Mouse (Mus musculus): ENCODE data around the gene Prkg1. TPM values are rescaled to one million over a fixed set of nuclear protein-coding genes. Genes with fewer than 3 reads are reported as not detected.

Gene Prkg1
- polyA plus RNA-seq, 1 experiment from 2014 or later: 2.2 TPM

DNA sequence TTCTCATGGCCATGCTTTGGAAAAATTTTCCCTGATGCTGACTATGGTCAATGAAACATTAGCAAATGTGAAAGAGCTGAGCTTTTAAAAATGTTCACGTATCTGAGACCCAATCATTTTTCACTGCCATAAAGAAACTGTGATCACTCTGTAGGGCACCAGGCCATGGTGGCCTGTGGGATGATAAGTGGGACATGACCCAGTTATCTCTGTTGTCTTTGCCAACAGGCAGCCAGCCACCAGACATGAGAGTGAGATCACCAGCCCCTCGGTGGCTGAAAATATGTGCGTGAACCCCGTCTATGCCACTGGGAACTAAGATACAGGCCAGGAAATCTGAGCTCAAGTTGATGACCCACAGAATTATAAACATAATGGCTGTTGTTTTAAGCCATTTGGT lies 14.2 kb upstream of the Prkg1 start:
- peaks cover 29% of the 10 kb centered on the region for H3K4me1 ChIP-seq (replicated peaks; ENCODE audit: control insufficient read depth, insufficient read depth, low read length)
- no peaks in the 10 kb centered on the region for H3K9me3 ChIP-seq (ENCODE audit: control insufficient read depth, low read length)
- no peak overlapping the region for H3K27ac ChIP-seq (ENCODE audit: low read depth, low read length)
- no peak overlapping the region for H3K4me3 ChIP-seq (ENCODE audit: low read depth, low read length)
- no peaks in the 10 kb centered on the region for H3K27me3 ChIP-seq (replicated peaks; ENCODE audit: control insufficient read depth, insufficient read depth, low read length)
- H3K36me3 ChIP-seq (ENCODE audit: control insufficient read depth, insufficient read depth, low read length): no peaks in the 10 kb centered on the region
- ATAC-seq (replicated peaks; ENCODE audit: low FRiP score) (peak; percentile 61), DNase-seq (ENCODE audit: low spot score) (no peak)
- WGBS: 31% methylated on average over 4 of the region's 4 CpGs
- H3K9ac ChIP-seq (ENCODE audit: low read depth, low read length): no peak overlapping the region
- no peak overlapping the region for H3K4me2 ChIP-seq

DNA sequence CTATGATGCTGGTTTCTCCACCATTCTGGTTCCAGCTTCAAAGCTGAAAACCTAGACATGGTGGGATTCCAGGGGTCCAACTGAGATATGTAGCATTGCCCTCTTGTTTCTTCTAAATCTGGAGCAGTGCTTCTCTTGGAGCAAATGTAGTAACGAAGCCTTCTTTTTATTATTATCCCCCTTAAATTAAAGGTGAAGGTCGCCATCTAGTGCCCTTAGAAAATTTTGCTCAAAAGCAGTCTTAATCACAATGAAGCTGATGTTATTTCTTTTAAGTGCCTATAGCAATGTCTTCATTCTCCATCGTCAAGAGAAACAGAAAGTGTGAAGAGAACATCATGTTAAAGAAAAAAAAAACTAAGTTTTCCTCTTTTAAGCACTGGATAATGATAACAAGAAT lies 2.2 kb upstream of the Prkg1 start:
- Histone ChIP-seq H3K4me1 (replicated peaks; ENCODE audit: control insufficient read depth, insufficient read depth, low read length) (peaks cover 17% of the 10 kb centered on the region), H3K9ac (ENCODE audit: low read depth, low read length) (no peak overlapping the region), H3K36me3 (ENCODE audit: control insufficient read depth, insufficient read depth, low read length) (no peaks in the 10 kb centered on the region), H3K4me2 (no peak overlapping the region), H3K9me3 (ENCODE audit: control insufficient read depth, low read length) (no peaks in the 10 kb centered on the region), H3K27ac (ENCODE audit: low read depth, low read length) (no peak overlapping the region), H3K4me3 (ENCODE audit: low read depth, low read length) (no peak overlapping the region), H3K27me3 (replicated peaks; ENCODE audit: control insufficient read depth, insufficient read depth, low read length) (peaks cover 8% of the 10 kb centered on the region; the same call in 1 of the 2 replicates)
- no peak for ATAC-seq (replicated peaks; ENCODE audit: low FRiP score)
- DNase-seq (ENCODE audit: low spot score): no peak
- WGBS: 6% methylated on average over 3 of the region's 3 CpGs

DNA sequence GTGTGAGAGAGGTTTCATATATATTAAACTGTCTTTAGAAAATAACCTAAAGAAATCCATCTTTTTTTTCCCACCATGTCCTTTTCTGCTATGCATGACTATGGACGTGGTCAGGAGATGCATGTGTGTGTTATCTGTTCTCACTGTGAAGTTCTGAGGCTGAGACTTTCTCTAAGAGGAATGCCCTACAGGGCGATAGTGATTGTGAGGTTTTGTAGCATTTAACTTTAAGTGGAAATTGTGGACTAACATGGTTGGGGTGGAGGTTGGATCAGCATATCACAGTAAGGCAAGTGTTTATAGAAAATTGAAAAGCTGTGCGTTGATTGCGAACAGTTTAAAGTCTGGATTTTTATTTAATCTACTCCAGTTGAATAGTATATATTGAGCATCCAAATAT lies 618 bp upstream of the Prkg1 start:
- Histone ChIP-seq H3K4me1 (replicated peaks; ENCODE audit: control insufficient read depth, insufficient read depth, low read length) (peaks cover 19% of the 10 kb centered on the region), H3K27ac (ENCODE audit: low read depth, low read length) (no peak overlapping the region), H3K4me2 (peak overlapping the region; percentile 87), H3K36me3 (ENCODE audit: control insufficient read depth, insufficient read depth, low read length) (no peaks in the 10 kb centered on the region), H3K9me3 (ENCODE audit: control insufficient read depth, low read length) (no peaks in the 10 kb centered on the region), H3K4me3 (ENCODE audit: low read depth, low read length) (no peak overlapping the region), H3K27me3 (replicated peaks; ENCODE audit: control insufficient read depth, insufficient read depth, low read length) (peaks cover 8% of the 10 kb centered on the region; the same call in 1 of the 2 replicates), H3K9ac (ENCODE audit: low read depth, low read length) (no peak overlapping the region)
- 32% methylated on average over 4 of the region's 4 CpGs for WGBS
- DNase-seq (ENCODE audit: low spot score): no peak
- 0 out of 2 replicates have a peak, but pooled peaks have one; percentile 19 for ATAC-seq (replicated peaks; ENCODE audit: low FRiP score)

DNA sequence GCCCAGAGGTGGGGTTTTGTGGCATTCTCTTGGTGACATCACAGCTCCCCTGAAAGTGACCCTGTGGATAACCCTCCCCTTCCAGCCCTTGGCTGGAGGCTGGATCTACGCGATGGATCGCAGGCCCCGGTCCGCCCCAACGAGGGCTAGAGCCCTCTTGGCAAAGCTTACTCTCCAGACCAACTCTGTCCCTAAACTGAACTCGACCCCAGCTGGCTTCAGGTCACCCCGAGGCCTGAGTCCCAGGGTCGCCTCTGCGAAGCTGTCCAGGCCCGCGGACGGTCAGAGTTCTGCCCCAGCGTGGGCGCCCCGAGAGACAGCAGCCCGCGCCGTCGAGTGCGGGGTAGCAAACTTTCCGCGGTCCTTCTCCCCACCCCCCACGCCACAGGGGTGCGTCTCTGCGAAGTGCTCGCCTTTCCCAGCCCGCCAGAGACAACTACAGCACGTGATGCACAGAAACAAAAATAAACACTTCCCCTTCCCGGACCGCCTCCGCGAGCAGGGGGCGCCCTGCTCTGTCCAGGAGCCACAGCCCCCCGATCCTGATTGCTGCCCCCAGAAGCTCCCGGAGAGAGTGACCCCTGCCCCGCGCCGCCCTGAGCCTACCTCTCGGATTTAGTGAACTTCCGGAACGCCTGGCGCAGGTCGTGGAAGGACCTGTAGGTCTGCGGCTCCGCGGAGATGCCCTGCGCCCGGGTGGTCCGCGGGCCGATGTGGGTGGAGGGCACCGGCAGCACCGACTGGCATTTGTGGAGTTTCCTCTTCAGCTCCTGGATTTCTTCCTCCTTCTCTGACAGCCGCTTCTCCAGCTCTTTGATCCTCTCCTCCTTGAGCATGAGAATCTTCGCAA lies 657 bp downstream of the Prkg1 start:
- H3K4me3 ChIP-seq (ENCODE audit: low read depth, low read length): peak overlapping the region; percentile 65
- H3K9me3 ChIP-seq (ENCODE audit: control insufficient read depth, low read length): no peaks in the 10 kb centered on the region
- peak overlapping the region; percentile 4; the same call in 1 of the 2 replicates for H3K27ac ChIP-seq (ENCODE audit: low read depth, low read length)
- peaks cover 8% of the 10 kb centered on the region; the same call in 1 of the 2 replicates for H3K27me3 ChIP-seq (replicated peaks; ENCODE audit: control insufficient read depth, insufficient read depth, low read length)
- H3K36me3 ChIP-seq (ENCODE audit: control insufficient read depth, insufficient read depth, low read length): no peaks in the 10 kb centered on the region
- WGBS: under 1% methylated on average over 56 of the region's 56 CpGs
- peak; percentile 55 for ATAC-seq (replicated peaks; ENCODE audit: low FRiP score)
- DNase-seq (ENCODE audit: low spot score): peak; percentile 62
- H3K9ac ChIP-seq (ENCODE audit: low read depth, low read length): peak overlapping the region; percentile 64
- H3K4me2 ChIP-seq: peak overlapping the region; percentile 87
- H3K4me1 ChIP-seq (replicated peaks; ENCODE audit: control insufficient read depth, insufficient read depth, low read length): peaks cover 20% of the 10 kb centered on the region

DNA sequence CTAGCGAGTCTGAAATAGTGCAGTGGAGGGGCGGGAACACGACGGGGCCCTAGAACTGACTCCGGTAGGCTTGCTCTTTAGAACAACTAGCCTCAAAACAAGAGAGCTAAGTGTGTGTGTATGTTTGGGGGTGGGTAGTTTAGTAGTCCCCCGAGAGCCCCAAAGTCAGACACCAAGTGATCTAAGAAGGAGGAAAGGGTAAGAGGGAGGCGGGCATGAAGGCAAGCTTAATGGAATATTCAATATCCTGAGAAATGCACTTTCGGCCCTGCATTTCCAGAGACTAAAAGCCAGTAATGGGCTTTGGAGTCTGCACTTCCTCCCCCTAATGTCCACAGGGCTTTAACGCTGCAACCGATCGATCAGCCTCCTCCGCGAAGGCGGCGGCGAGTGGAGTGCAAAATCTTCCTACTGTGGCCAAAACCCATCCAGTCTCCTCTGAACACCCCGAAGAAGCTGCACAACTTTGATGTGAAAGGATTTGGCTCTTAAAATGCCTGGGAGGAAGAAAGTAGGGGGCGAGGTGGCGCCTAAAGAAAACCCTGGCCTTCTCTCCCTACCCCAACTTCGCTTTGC lies 1.5 kb downstream of the Prkg1 start:
- ATAC-seq (replicated peaks; ENCODE audit: low FRiP score): peak; percentile 35; the same call in 1 of the 2 replicates
- peak; percentile 48 for DNase-seq (ENCODE audit: low spot score)
- Histone ChIP-seq H3K36me3 (ENCODE audit: control insufficient read depth, insufficient read depth, low read length) (no peaks in the 10 kb centered on the region), H3K9ac (ENCODE audit: low read depth, low read length) (peak overlapping the region; percentile 64), H3K4me1 (replicated peaks; ENCODE audit: control insufficient read depth, insufficient read depth, low read length) (peaks cover 20% of the 10 kb centered on the region), H3K4me2 (peak overlapping the region; percentile 87), H3K27ac (ENCODE audit: low read depth, low read length) (peak overlapping the region; percentile 8; the same call in 1 of the 2 replicates), H3K4me3 (ENCODE audit: low read depth, low read length) (peak overlapping the region; percentile 65), H3K9me3 (ENCODE audit: control insufficient read depth, low read length) (no peaks in the 10 kb centered on the region), H3K27me3 (replicated peaks; ENCODE audit: control insufficient read depth, insufficient read depth, low read length) (peaks cover 8% of the 10 kb centered on the region; the same call in 1 of the 2 replicates)
- WGBS: 4% methylated on average over 20 of the region's 20 CpGs

DNA sequence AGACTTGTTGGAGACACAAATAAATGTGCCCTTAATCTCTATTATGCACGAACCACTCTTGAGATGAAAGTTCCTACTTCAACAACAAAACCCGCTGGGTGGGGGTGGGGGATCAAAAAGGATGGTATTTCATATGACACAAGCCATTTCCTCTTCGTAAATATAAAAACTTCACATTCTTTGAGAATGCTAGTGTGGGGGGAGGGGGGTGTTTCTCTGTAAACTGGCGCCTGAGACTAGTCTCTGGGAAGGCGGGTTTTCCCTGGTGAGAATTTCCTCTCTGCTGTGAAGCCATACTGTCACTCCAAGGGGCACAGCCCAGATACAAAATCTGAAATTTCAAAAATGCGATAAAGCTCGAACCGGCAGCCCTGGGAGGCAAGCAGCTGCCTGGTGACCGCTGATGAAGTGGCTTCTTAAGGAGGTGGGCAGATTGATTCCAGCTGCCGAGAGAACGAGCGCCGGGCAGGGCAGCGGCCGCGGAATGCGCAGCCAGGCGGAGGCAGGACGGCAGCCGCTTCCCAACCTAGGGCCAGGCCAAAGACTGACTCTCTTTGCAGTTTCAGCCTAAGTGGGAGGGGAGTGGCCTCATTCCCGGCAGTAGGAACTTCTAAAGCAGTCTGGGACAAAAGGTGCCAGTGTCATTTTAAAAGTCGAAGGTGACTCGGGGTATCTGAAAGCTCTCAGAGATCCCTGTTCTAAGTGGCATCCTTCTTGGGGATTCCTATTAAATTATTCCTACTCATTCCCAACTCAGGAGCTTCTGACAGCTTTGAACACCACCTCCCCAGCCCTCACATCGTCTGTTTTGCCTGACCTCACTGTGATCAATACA lies 2.2 kb downstream of the Prkg1 start:
- H3K27me3 ChIP-seq (replicated peaks; ENCODE audit: control insufficient read depth, insufficient read depth, low read length): peaks cover 8% of the 10 kb centered on the region; the same call in 1 of the 2 replicates
- H3K4me1 ChIP-seq (replicated peaks; ENCODE audit: control insufficient read depth, insufficient read depth, low read length): peaks cover 20% of the 10 kb centered on the region
- H3K9me3 ChIP-seq (ENCODE audit: control insufficient read depth, low read length): no peaks in the 10 kb centered on the region
- WGBS: 1% methylated on average over 24 of the region's 24 CpGs
- peak overlapping the region; percentile 64 for H3K9ac ChIP-seq (ENCODE audit: low read depth, low read length)
- DNase-seq (ENCODE audit: low spot score) (peak; percentile 61), ATAC-seq (replicated peaks; ENCODE audit: low FRiP score) (no peak; the same call in 1 of the 2 replicates)
- no peaks in the 10 kb centered on the region for H3K36me3 ChIP-seq (ENCODE audit: control insufficient read depth, insufficient read depth, low read length)
- peak overlapping the region; percentile 65 for H3K4me3 ChIP-seq (ENCODE audit: low read depth, low read length)
- H3K27ac ChIP-seq (ENCODE audit: low read depth, low read length): peak overlapping the region; percentile 8; the same call in 1 of the 2 replicates
- H3K4me2 ChIP-seq: peak overlapping the region; percentile 87

DNA sequence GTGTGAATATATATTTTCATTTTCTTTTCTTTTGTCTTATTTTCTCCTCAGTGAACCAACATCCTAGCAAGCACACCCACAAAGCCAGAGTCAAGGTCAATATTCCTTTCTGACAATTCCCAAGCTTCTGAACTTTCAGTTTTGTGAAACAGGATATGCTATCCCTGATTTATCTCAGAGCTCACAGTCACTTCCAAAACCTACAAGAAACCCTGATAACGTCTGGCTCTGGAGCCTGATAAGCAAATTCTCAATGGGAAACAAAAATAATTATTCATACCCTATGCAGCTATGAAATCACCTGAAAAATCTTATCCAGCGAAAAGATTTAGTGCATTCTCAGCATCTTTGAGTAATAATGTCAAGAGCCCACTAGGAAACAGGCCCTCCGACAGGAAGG lies 5.0 kb downstream of the Prkg1 start:
- Histone ChIP-seq H3K4me3 (ENCODE audit: low read depth, low read length) (no peak overlapping the region), H3K4me1 (replicated peaks; ENCODE audit: control insufficient read depth, insufficient read depth, low read length) (peaks cover 26% of the 10 kb centered on the region), H3K27ac (ENCODE audit: low read depth, low read length) (no peak overlapping the region), H3K27me3 (replicated peaks; ENCODE audit: control insufficient read depth, insufficient read depth, low read length) (peaks cover 8% of the 10 kb centered on the region; the same call in 1 of the 2 replicates), H3K9ac (ENCODE audit: low read depth, low read length) (no peak overlapping the region), H3K4me2 (no peak overlapping the region), H3K9me3 (ENCODE audit: control insufficient read depth, low read length) (no peaks in the 10 kb centered on the region), H3K36me3 (ENCODE audit: control insufficient read depth, insufficient read depth, low read length) (no peaks in the 10 kb centered on the region)
- DNase-seq (ENCODE audit: low spot score): no peak
- 40% methylated on average over 3 of the region's 3 CpGs for WGBS
- ATAC-seq (replicated peaks; ENCODE audit: low FRiP score): no peak

Measured in liver, embryonic 11.5 days (tissue).